Mouse (Mus musculus): ENCODE results near the gene Igfbp2.

Igfbp2 gene

DNA sequence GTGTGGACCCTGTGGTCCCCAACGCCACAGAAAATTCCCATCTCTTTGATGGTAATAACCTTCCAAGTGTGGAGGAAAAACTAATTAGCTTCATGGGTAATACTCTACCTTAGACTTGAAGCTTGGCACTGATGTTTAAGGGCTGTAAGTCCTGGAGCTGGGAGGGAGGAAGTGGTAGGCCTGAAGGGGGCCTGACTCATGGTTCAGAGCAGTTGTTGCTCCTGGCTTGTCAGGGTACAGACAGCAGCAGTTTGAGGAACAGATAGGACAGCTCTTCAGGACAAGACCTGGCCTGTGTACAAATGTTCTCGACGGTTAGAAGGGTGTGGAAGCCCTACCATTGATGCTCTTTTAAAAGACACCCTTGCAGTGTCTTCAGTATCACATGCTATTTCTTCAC, 8.7 kb upstream of the Igfbp2 start:
- no peak for DNase-seq

DNA sequence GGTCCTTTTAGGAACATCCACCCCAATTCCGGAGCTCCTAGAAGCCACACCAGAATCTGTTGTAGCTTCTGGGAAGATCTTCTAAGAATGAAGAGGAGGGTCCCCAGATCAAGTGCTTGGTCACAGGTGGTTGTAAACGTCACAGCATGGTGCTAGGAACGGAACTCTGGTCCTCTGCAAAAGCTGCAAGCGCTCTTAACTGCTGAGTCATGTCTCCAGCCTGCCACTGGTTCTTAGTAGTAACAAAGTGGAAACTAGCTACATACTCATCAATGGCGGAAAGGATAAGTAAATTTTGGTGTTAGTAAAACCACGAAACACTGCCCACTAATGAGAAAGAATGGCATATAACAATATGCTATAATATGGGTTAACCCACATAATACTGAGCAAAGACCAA, 4.3 kb upstream of the Igfbp2 start:
- no peak for DNase-seq

DNA sequence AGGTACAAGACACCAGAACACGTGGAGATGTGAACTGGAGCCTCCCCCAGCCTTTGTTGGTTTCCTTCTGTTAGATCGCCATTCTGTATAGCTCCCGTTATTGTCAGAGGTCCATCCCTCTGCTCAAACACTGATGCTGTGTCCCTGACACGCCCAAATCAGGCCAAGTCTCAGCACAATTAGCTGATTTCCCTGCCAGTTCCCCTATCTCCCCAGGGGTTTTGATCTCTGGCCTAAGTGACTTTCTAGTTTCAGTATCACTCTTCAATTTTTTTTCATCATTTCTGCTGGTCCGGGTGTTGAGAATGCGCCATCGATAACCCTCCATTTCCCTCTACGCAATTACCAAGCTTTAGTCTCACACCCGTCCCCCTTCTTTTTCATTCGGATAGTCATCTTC, 1.4 kb upstream of the Igfbp2 start:
- no peak for DNase-seq

- no peak for DNase-seq
Observed at GRCm38 (mm10) chr1:72824707-72825101, 401 bp downstream of the Igfbp2 start.

GRCm38 (mm10) chr1:72825286-72825685, 983 bp downstream of the Igfbp2 start:
- DNase-seq, result no peak

- DNase-seq, result no peak
Observed at GRCm38 (mm10) chr1:72825921-72826320, 1.6 kb downstream of the Igfbp2 start.

- no peak for DNase-seq
Observed at GRCm38 (mm10) chr1:72826446-72826845, 2.1 kb downstream of the Igfbp2 start.

GRCm38 (mm10) chr1:72826931-72827330, 2.6 kb downstream of the Igfbp2 start:
- DNase-seq, result no peak

DNA sequence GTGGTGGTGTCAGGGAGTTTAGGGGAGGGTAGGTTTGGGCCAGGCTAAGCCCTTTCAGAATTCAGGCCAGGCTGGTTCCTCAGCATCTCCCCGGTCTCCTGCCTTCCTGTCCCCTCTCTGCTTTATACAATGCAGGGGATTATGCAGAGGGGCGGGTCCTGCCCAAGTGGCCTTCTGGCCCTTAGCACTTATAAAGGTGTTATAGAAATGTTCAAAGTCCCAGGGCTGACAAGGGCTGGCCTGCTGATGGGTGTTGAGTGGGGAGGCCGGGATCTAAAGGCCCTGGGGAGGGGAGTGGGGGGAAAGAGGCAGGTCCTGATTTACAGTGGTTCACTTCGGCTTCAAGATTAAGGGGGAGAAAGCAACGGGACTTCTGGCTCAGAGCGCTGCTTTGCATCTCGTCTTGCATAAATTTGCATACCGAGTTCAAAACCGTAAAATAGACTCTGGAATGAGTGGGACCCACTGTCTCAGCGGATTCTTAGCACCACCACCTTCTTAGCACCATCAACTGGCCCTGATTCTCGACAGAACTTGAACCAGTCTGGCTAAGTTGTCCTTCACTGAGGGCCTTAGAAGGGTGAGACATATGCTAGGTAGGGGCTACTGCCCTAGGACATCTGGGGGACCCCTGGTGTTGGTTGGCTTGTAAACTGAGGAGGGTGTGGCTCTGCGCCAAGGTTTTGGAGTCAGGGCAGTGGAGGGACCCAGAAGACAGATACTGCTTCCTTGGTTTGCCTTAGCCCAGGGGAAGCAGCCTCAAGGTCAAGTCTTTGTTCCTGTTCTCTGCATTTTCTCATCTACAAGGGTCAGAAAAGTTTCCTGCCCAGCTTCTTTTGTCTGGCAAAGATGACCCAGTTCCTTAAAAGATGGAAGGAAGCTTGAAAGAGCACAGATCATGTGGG, 3.4 kb downstream of the Igfbp2 start:
- no peak for DNase-seq

DNA sequence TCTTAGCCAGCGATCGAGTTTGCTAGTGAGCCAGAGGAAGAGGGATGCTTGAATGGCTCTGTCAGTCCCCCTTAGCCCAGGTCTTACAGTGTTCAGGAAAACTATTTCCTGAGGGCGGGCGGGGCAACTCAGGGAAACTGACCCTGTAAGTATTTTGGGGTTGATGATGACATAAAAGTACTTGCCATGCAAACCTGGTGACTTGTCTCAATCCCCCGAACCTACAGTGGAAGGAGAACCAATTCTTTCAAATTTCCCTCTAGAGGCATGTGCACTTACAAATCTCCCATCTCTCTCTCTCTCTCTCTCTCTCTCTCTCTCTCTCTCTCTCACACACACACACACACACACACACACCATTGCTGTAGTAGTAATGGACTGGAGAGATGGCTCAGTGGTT, 4.5 kb downstream of the Igfbp2 start:
- DNase-seq, result no peak

- DNase-seq, result no peak
Observed at GRCm38 (mm10) chr1:72830485-72830884, 6.2 kb downstream of the Igfbp2 start.

GRCm38 (mm10) chr1:72832715-72833153, 8.4 kb downstream of the Igfbp2 start:
- no peak for DNase-seq

GRCm38 (mm10) chr1:72833563-72833962, 9.3 kb downstream of the Igfbp2 start:
- no peak for DNase-seq

- no peak for DNase-seq
Observed at GRCm38 (mm10) chr1:72839356-72839755, 15.1 kb downstream of the Igfbp2 start.

DNA sequence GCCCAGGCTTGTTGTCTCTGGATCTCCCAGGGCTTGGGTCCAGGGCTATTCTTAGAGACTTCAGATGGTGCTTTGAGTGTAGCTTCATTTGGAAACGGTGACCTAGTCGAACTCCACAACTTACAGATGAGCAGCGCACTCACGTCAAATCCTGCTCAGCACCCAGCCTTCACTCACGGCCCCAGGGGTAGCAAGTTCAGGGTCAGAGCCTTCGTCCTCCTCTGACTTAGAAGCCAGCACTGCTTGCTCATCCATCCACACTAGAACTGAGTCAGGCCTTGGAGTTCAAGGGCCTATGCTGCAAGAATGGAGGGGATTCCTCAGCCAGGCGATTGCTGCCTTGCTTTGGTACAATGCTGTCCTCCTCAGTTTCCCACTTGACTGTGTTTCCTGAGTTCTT, 15.5 kb downstream of the Igfbp2 start:
- no peak for DNase-seq

GRCm38 (mm10) chr1:72842666-72843459, 18.6 kb downstream of the Igfbp2 start:
- no peak for DNase-seq

DNA sequence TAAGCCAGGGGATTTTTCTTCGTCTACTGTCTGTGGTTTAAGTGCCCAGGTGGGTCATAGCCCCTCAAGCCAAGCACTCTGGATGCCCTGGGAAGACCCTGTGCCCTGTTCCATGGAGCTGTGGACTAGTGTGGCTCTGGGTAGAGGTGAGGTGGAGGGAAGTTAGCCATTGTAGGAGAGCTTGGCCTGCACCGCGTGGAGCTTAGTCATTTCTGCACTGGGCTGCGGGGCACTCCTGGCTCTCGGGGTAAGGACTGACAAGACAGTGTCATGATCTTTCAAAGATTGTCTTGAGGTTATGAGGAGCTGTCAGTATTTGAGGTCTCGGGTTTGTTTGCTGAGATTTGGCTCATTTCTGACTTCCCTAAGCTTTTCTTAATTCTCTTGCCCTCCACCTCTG, 20.4 kb downstream of the Igfbp2 start:
- DNase-seq, result no peak

DNA sequence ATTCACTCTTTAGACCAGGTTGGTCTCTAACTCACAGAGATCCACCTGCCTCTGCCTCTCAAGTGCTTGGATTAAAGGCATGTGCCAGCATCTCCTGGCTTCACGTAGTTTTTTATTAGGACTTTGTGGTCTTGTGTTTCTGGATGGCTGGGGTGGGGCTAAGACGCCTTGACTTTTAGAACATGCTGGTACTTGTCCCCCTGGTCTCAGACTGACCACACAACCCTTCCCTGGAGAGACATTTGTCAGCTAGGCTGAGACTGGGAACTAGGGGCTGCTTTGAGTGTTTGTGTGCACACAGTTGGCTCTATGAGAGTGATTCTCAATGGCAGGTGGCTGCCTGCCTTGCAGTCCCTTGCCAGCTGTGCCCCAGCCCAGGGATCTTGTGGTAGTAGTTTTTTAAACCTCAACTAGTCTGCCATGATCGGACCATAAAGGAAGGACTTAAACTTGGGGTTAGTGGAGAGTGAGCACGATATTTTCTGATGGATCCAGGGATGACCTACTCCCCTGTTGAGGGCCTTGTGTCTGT, 23.6 kb downstream of the Igfbp2 start:
- no peak for DNase-seq

DNA sequence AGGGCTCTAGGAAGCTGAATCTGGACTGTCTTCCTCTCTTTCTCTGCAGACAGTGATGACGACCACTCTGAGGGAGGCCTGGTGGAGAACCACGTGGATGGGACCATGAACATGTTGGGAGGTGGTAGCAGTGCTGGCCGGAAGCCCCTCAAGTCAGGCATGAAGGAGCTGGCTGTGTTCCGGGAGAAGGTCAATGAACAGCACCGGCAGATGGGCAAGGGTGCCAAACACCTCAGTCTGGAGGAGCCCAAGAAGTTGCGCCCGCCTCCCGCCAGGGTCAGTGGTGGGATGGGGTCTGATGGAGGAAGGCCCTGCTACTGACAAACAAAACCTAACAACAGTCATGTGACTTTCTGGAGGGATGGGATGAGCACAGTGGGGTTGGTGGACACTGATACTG, 24.7 kb downstream of the Igfbp2 start:
- no peak for DNase-seq

- DNase-seq, result no peak
Observed at GRCm38 (mm10) chr1:72853759-72854158, 29.5 kb downstream of the Igfbp2 start.

DNA sequence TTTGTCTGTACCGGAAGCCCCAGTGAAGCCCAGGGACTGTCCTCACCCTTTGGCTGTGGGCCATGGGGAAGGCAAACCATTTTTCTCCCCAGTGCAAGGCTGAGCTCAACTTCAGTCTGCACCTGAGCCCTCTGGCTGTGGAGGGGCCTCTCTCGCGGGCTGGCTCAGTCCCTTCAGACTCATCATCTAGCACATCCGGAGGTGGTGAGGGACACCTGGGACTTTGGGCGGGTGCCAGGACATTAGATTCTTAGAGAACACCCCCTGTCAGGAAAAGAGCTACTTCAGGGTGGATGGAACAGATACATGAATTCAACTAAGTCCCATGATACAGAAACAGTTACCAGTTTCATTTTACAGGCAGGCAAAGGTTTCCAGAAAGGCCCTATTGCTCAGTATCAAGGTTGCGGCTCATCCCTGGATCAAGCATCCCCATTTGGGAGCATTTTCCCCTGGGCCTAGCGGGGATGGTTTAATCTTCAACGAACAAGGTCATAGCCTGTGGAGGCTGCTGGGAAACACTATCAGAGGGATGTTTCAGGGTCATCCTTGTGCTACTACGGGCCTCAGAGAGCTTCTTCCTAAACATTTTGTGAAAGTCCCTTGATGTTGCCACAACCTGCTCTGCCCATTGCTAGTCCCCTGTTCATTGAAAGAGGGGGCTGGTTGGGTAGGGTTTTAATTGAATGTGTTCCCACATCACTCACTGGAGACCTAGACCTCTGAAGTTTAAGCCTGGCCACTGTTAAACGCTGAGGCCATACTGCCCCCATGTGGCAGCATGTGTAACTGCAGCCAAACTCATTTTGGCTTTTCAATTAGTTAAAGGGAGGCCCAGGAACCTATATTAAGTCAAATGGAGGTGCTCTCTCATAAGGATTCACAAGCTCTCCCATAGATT, 30.3 kb downstream of the Igfbp2 start:
- peak; percentile 41 to 53 for DNase-seq

- no peak for DNase-seq
Observed at GRCm38 (mm10) chr1:72855729-72856128, 31.4 kb downstream of the Igfbp2 start.

All from B cell, adult 2 months (primary cell).